Mouse (Mus musculus) liver (tissue): Measurements from ENCODE around the gene Dcn.

Experiments
- DNase-seq: peaks from one replicate; pipeline ENCODE4 v3.0.0-alpha.2; 2020; ENCODE audit warnings: mixed read lengths

The Dcn gene

GRCm38 (mm10) chr10:97564957-97565856 is 85.8 kb downstream of the Dcn start, which contains the start of gene Lum:
Lum (plus strand) TSS chr10:97565128.
- peak; percentile 20 for DNase-seq

DNA sequence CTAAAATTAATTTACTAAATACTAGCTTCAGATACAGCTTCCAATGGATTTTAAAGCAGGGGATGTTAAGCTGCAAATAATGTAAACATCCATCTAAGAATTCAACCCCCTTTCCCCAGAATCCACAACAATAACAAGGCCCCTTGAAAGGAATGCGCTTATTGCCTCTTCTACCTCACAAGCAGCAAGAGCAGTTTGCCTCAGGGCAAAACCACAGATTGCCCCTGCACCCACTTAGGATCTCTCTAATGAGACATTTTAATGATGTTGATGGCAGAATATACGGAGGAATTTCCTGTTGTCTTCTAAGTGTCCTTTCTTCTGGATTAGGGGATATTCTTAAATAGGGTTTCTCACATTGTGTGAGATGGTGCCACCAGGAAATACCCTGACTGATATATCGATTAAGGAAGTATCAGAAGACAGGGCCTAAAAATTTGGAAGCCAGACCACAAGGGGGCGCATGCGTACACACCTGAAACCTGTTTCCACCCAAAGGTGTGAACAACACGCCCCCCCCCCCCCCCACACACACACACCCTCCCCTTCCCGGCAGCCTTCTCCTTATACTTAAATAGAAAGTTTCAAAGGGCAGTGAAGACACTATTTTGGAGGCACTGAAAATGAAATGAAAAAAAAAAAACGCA is 88.2 kb downstream of the Dcn start:
- no peak for DNase-seq
